ENCODE assay signal across 8 mouse cellular contexts in the genomic region with DNA sequence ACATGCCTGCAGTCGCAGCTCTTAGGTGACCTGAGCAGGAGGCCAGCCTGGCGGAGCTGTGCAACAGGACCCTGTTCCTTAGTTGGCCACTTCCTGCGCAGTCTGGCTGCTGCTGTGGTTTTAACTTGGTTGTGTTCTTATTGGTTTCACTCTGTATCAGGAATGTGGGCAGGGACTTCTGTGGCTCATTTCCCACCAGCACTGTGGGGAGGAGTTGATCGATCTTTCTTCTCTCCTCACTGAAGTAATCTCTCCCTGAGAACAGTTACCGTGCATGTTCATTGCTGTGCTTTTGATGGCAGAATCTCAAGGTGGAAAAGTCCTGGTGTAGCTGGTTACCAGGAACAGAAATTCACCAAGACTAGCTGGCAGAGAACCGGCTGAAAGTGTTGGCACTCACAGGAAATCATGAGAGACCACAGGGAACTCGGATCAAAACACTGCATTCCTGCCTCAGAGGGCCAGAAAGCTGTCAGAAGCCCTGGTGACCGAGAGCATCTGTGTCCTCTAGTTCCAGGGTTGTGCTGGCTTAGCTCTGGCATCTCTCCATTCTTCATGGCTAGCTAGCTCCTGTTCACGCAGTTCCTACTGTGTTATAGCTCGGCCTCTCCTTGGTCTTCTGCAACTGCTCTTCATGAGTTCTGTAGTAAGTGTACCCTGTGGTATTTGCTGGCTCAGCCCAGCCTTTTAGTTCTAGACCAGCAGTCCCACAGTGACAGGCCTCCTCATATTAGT.
DNase-seq lines count a peak whose midpoint lies in the region; ATAC-seq lines count a peak whose summit lies in the region.

No protein-coding gene starts in this region.

- no peak overlapping the region for H3K27ac ChIP-seq in forebrain, embryonic 13.5 days
- H3K27ac ChIP-seq in forebrain, embryonic 12.5 days, result no peak overlapping the region
- H3K27ac ChIP-seq in heart, embryonic 14.5 days (replicated peaks in 1 of 2; ENCODE audit: control insufficient read depth in 1 of 2, insufficient read depth in 1 of 2, low read depth in 2 of 2, low read length in 2 of 2), result peak overlapping the region; percentile 33 to 53

- no peaks in the 10 kb centered on the region for H3K27me3 ChIP-seq in forebrain, embryonic 13.5 days
- no peaks in the 10 kb centered on the region for H3K27me3 ChIP-seq in forebrain, embryonic 12.5 days
- H3K27me3 ChIP-seq in heart, embryonic 14.5 days (ENCODE audit: control insufficient read depth, insufficient read depth, low read length), result no peaks in the 10 kb centered on the region

- H3K4me2 ChIP-seq in forebrain, embryonic 13.5 days, result no peak overlapping the region
- H3K4me2 ChIP-seq in forebrain, embryonic 12.5 days, result no peak overlapping the region
- no peak overlapping the region for H3K4me2 ChIP-seq in heart, embryonic 14.5 days (ENCODE audit: low read length)

- no peaks in the 10 kb centered on the region for H3K36me3 ChIP-seq in forebrain, embryonic 13.5 days (ENCODE audit: poor library complexity, severe bottlenecking)
- H3K36me3 ChIP-seq in forebrain, embryonic 12.5 days (replicated peaks), result no peaks in the 10 kb centered on the region
- no peaks in the 10 kb centered on the region for H3K36me3 ChIP-seq in heart, embryonic 14.5 days (ENCODE audit: control insufficient read depth, insufficient read depth, low read length)

- H3K9ac ChIP-seq in forebrain, embryonic 13.5 days, result no peak overlapping the region
- no peak overlapping the region for H3K9ac ChIP-seq in forebrain, embryonic 12.5 days
- peak overlapping the region; percentile 1; the same call in 1 of the 2 replicates for H3K9ac ChIP-seq in heart, embryonic 14.5 days (ENCODE audit: low read length)

- no peaks in the 10 kb centered on the region for H3K9me3 ChIP-seq in forebrain, embryonic 13.5 days (replicated peaks)
- no peaks in the 10 kb centered on the region for H3K9me3 ChIP-seq in forebrain, embryonic 12.5 days
- no peaks in the 10 kb centered on the region for H3K9me3 ChIP-seq in heart, embryonic 14.5 days (ENCODE audit: control insufficient read depth, low read length)

- H3K4me1 ChIP-seq in forebrain, embryonic 13.5 days, result 0 out of 2 replicates have a peak, but pooled peaks cover 5% of the 10 kb centered on the region
- no peaks in the 10 kb centered on the region for H3K4me1 ChIP-seq in forebrain, embryonic 12.5 days
- H3K4me1 ChIP-seq in heart, embryonic 14.5 days (ENCODE audit: control insufficient read depth in 2 of 2, insufficient read depth in 2 of 2, low read length in 2 of 2), result peaks cover 16 to 27% of the 10 kb centered on the region in 2 experiments

- no peak overlapping the region for H3K4me3 ChIP-seq in forebrain, embryonic 13.5 days
- no peak overlapping the region for H3K4me3 ChIP-seq in forebrain, embryonic 12.5 days (replicated peaks)
- no peak overlapping the region for H3K4me3 ChIP-seq in heart, embryonic 14.5 days (ENCODE audit: control insufficient read depth in 1 of 2, insufficient read depth in 1 of 2, low read depth in 1 of 2, low read length in 2 of 2)

- DNase-seq in 416B (ENCODE audit: low read depth), result peak; percentile 73
- peak; percentile 66 for DNase-seq in cerebellum, adult 8-10 months
- peak; percentile 25 to 59 for DNase-seq in kidney, postnatal 25 days
- peak; percentile 18 for DNase-seq in mesoderm, embryonic 11.5 days (ENCODE audit: low read depth, low spot score)
- no peak for DNase-seq in B cell, adult 2 months

- 81% methylated on average over 10 of the region's 10 CpGs for WGBS in forebrain, embryonic 13.5 days
- 87% methylated on average over 10 of the region's 10 CpGs for WGBS in forebrain, embryonic 12.5 days
- 42% methylated on average over 10 of the region's 10 CpGs for WGBS in heart, embryonic 14.5 days

- peak; percentile 14; the same call in 1 of the 2 replicates for ATAC-seq in forebrain, embryonic 13.5 days
- ATAC-seq in forebrain, embryonic 12.5 days (ENCODE audit: low FRiP score), result no peak
- ATAC-seq in heart, embryonic 14.5 days (ENCODE audit: insufficient number of reproducible peaks, insufficient read depth, low FRiP score, low read depth), result no peak

Comparison
In these comparisons a context has a peak if more than half of its experiments do, and no peak if none do; other contexts are left out.
1. H3K27ac ChIP-seq: peak in heart, embryonic 14.5 days (2 of 2); none in forebrain, embryonic 13.5 days (single experiment) and forebrain, embryonic 12.5 days (single experiment).
2. DNase-seq: peak in 416B (single experiment), cerebellum, adult 8-10 months (single experiment), kidney, postnatal 25 days (2 of 2) and mesoderm, embryonic 11.5 days (single experiment); none in B cell, adult 2 months (0 of 2).